Mouse (Mus musculus): ENCODE data around the gene Zbtb20. TPM values are rescaled to one million over a fixed set of nuclear protein-coding genes. Genes with fewer than 3 reads are reported as not detected.

Zbtb20 gene
- total RNA-seq, 2 experiments from 2014 or later, result 99.2 to 123 TPM

- DNase-seq, result no peak
Measured at GRCm38 (mm10) chr16:43300420-43300819, 424.7 kb downstream of the Zbtb20 start.

DNA sequence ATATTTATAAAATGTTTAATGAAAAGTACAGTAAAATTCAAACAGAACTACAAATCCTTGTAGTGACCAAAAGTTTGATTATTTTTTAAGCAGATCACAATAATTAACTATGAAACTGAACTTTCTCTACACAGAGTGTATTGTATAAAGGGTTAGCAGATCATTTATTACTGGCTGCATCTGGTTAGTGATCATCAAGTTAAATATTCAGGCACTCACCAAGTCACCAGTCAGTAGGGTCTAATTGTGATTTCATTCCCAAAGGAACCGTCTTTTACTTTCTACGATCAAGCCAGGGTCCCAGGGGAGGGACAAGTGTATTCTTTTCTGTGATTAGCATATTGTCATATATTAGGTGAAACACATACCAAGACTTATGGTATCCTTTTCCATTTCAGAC, 426.5 kb downstream of the Zbtb20 start:
- DNase-seq, result no peak

DNA sequence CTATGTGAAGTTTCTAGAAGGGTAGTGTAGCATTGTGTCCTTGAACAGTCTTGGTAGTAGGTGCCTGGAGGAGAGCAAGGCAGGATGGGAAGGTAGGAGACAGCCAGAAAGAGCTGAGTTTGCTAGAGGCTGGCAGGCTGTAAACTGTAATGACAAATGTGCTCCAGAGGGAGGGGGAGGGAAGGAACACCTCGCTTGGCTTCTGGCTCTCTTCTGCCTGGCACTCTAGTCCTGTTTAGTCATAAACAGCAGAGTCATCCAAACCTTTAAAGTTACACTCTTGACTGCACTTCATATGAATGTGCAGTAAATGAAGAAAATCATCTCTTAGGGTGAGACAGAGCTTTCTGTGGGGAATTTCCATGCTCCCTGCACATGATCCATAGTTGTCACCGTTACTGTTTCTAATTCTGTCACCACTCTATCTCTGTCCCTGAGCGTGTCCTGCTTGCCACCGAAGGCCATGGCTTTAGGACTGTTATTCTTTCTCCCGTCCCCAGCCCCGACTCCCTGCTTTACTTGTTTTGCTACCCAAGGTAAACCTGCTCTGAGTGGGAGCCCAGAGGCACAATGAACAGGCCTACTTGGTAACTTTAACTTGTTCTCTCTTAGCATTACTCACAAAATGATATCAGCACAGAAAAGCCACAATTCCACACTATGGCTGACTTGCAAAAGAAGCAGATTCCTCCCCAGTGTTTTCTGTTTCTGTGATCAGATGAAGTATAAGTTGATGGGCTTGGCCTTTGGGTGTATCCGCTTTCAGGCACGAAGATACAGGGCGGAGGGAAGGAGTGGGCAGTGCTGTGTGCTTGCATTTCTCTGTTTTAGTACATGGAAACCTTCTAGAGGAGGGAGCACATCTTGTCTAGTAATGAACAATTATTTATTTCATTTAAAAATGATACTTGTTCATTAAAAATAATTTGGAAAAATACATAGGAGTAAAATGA, 427.8 kb downstream of the Zbtb20 start:
- DNase-seq, result peak; percentile 73

- no peak for DNase-seq
Measured at GRCm38 (mm10) chr16:43309968-43310431, 434.3 kb downstream of the Zbtb20 start.

- no peak for DNase-seq
Measured at GRCm38 (mm10) chr16:43324009-43324408, 448.3 kb downstream of the Zbtb20 start.

DNA sequence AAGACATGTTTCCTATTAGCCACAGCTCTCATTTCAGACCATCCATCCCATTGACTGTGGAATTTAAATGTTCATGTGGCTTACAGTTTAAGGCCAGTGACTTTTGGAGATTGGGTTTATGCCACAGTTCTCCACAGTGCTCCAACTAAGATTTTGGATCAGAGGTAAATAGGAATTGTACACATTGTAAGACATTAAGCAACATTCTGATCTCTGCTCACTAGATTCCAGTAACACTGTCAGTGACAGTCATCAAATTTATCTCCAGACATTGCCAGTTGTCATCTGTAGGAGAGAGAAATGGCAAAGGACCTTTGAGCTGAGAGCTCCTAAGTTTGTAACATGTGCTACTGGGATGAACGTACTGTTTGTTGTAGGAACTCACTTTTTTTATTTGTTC, 452.5 kb downstream of the Zbtb20 start:
- DNase-seq, result no peak

- DNase-seq, result no peak
Measured at GRCm38 (mm10) chr16:43330206-43330605, 454.5 kb downstream of the Zbtb20 start.

DNA sequence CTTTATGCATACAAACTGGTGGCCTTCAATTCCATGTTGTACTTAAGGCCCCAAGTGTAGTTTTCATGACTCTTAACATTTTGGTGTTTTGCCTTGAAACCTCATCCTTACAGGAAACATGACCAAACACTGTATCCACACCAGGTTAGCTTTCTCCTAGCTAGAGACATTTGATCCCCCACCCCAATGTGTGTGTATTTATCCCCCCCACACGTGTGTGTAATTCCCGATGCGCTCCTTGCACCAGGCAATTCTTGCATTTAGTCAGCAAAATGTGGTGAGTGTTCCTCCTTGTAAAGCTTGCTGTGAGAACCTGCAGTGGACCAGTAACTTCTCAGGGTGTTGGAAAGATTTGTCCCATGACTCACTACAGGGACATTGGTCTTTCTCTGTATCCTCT, 455.8 kb downstream of the Zbtb20 start:
- DNase-seq, result no peak

- DNase-seq, result no peak
Measured at GRCm38 (mm10) chr16:43332734-43333133, 457.1 kb downstream of the Zbtb20 start.

GRCm38 (mm10) chr16:43333265-43333664, 457.6 kb downstream of the Zbtb20 start:
- no peak for DNase-seq

GRCm38 (mm10) chr16:43334411-43335150, 458.9 kb downstream of the Zbtb20 start:
- DNase-seq, result peak; percentile 66

DNA sequence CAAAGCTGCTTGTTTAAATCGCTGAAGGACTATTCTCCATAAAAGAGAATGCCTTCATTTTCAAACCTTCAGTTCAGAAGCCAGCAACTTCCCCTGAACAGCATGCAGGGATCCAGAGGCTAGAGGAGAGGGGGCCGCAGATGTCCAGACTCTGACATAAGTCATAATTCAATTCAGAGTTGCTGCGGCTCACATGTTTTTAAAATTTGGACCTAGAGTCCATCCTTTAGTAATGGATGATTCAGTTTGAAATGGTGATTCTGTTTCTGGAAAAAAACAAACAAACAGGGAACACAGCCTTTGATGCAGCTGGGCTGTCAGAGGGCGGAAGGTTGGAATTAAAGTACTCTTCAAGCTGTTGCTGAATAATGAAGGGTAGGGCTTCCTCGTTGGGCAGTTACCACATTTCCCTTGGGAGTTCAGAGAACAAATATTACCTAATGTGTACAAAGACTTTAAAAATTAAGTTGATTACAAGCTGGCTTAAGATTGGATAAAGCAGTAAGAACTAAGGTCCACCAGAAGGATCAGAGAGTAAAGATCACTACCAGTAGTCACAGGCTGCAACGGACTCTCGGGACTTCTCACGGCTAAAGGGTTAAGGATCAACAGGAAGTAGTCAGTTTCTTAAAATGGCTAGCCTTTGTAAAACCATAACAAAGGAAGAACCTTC, 459.6 kb downstream of the Zbtb20 start:
- DNase-seq, result peak; percentile 40

DNA sequence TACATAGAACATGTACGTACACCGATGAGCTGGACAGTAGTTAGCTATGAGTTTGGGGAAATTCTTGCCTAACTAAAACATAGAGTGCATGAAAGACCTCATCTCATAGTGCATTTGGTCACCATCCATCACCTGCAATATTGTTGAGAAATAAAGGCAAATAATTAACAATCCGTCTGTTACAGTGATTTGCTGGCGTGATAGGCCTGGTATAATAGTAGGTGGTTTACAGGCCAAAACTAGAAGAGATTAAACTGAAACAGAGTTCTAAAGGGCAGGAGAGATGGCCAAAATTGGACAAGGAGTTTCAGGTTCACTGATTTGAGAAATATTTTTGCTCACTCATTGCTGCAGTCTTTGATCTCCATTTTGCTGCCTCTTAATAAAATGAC, 460.1 kb downstream of the Zbtb20 start:
- no peak for DNase-seq

DNA sequence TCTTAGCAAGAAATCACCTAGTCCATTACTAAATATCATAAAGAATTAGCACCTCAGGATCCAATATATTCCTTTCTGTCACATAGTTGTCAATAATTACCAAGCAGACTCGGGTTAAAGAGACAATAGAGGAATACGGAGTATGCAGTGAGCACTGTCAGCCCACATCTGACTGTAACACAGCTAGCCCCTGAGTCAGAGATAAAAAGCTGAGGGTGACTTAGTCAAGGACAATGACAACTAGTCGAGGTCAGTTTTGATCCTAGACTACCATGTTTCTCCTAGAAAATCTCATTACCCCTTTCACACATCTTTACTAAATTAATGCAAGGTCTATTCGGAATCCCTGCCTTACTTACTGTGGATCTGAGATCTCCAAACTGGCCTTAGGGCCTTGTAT, 465.0 kb downstream of the Zbtb20 start:
- no peak for DNase-seq

DNA sequence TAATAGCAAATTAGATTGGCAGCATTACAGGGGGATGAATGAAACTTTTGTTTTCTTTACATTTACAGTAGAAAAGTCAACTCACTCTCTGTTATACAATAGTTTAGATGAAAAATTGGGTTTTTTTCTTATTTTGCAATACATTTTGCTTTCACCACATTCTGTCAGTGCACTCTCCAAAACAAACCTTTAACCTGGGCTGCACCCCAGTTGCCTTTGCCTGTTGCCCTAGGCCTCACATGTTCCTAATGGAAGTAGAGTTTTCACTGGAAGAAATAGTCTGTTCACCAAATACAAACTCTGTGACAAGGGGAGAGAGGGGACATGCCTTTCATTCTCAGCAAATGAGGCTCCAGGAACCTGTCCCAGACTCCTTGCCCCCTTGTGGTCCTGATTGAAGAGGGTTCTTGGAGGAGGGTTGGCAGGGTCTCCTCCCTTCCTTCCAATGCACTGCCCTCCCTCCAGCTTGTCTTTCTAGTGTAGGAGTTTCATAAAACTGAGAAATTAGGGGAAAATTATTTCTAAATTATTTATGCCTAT, 466.3 kb downstream of the Zbtb20 start:
- DNase-seq, result no peak

DNA sequence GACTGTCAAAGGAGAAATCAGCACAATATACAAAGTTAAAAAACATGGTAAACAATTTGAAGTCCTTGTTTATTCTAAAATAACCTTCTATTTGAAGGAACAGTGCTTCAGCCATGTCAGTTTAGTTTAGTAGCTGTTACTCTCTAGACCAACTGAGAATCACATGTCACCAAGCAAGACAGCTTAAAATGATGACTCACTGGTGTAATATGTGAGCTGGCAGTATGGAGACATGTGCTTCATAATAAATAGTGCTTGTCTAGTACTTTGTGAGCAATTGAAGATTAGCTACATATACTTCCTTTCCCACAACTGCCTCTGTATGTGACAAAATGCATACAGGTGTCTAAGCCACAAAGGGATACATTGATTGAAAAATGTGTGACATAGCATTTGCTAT, 470.4 kb downstream of the Zbtb20 start:
- DNase-seq, result no peak

GRCm38 (mm10) chr16:43355776-43356645, 480.3 kb downstream of the Zbtb20 start:
- DNase-seq, result no peak

- DNase-seq, result no peak
Measured at GRCm38 (mm10) chr16:43359546-43359945, 483.9 kb downstream of the Zbtb20 start.

DNA sequence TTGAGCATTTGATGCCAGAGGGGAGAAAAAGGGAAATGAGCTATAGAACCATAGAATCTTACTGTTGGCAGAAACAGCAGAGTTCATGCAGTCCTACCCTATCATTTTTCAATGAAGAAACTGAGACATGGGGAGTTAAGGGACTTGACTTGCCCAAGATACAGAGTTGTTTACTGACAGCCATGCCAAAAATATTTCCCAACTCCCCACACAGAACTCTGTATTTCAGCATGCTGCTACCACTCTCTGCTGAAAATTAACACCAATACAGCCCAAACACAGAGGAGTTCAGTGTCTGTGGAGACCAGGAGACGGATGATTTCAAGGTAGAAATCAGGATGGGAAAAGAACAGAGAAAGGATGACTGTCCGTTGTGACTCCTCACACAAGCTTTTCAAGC, 484.4 kb downstream of the Zbtb20 start:
- DNase-seq, result peak; percentile 38

- DNase-seq, result no peak
Measured at GRCm38 (mm10) chr16:43360838-43361480, 485.3 kb downstream of the Zbtb20 start.

Measured in adrenal gland, postnatal 10 days (tissue).